Mouse (Mus musculus): Measurements from ENCODE around the gene Sp1.

DNA sequence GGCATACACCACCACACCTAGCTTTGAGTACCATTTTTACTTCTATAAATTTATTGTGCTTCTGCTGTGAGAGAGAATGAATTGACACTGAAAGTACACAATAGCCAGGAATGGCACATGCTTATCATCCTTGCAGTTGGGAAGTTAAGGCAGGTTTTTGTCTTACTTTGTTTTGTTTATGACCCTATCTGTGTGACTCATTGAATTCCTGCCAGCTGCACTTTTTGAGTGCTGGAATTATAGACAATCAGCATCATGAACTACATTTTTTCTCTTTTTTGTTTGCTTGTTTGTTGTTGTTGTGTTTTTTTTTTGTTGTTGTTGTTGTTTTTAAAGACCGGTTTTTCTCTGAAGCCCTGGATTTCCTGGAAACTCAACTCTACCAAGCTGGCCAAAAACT lies 15.0 kb downstream of the Sp1 start:
- TF ChIP-seq POLR2A (IDR thresholded peaks at IDR 0.05; ENCODE audit: borderline replicate concordance, extremely low read depth, insufficient read depth, insufficient read length, poor library complexity, severe bottlenecking) (no peak), CTCF (IDR thresholded peaks at IDR 0.05; ENCODE audit: borderline replicate concordance, extremely low read depth, insufficient read depth, insufficient read length) (no peak)
